Mouse (Mus musculus) liver, postnatal 0 days (tissue): Measurements from ENCODE around the gene Atad3a. TPM values are rescaled to one million over a fixed set of nuclear protein-coding genes. Genes with fewer than 3 reads are reported as not detected.
"Not testable (repeated sequence)": the region's sequence is repeated elsewhere in the genome, so short reads cannot be mapped to it uniquely, and the experiment has no call there.

Source experiments
- ATAC-seq: fragments of 200-750 bp; cut with Nextera tagmentation; 2 replicates; pipeline ENCODE4 v1.8.0; 2017; ENCODE audit warnings: mild to moderate bottlenecking, moderate library complexity
- DNase-seq: peaks from one replicate; pipeline ENCODE4 v3.0.0-alpha.2; 2016
- H3K27ac ChIP-seq: fragments of 300-500 bp; sonication (generic); 2 replicates; pipeline ENCODE4 v1.5.1; 2014; ENCODE audit warnings: antibody characterized with exemption, moderate library complexity, mild to moderate bottlenecking, low read depth
- H3K27me3 ChIP-seq: fragments of 300-500 bp; sonication (generic); 2 replicates; pipeline ENCODE4 v1.6.1; 2014; ENCODE audit warnings: low read length, control low read depth, mixed read lengths; ENCODE audit not compliant: insufficient read depth
- H3K36me3 ChIP-seq: fragments of 300-500 bp; sonication (generic); replicated peaks from 2 replicates; pipeline ENCODE4 v1.6.1; 2014; ENCODE audit warnings: mild to moderate bottlenecking, control low read depth, low read length, moderate library complexity, mixed read lengths; ENCODE audit not compliant: insufficient read depth
- H3K4me1 ChIP-seq: fragments of 300-500 bp; sonication (generic); 2 replicates; pipeline ENCODE4 v1.6.1; 2014; ENCODE audit warnings: antibody characterized with exemption, mild to moderate bottlenecking, control low read depth; ENCODE audit not compliant: insufficient read depth
- H3K4me2 ChIP-seq: fragments of 300-500 bp; sonication (generic); 2 replicates; pipeline ENCODE4 v1.6.1; 2014; ENCODE audit warnings: low read depth, mild to moderate bottlenecking, low read length, moderate library complexity, mixed read lengths
- H3K4me3 ChIP-seq: fragments of 300-500 bp; sonication (generic); 2 replicates; pipeline ENCODE4 v1.5.1; 2014; ENCODE audit warnings: low read depth, low read length
- H3K9ac ChIP-seq: fragments of 300-500 bp; sonication (generic); replicated peaks from 2 replicates; pipeline ENCODE4 v1.6.1; 2014; ENCODE audit warnings: mild to moderate bottlenecking, moderate library complexity
- H3K9me3 ChIP-seq: fragments of 300-500 bp; sonication (generic); 2 replicates; pipeline ENCODE4 v1.6.1; 2016; ENCODE audit warnings: mild to moderate bottlenecking, control low read depth, low read length, mixed read lengths
- CTCF ChIP-seq: sonication (generic); IDR thresholded peaks from 2 replicates; pipeline ENCODE4 v1.5.1; 2016; ENCODE audit warnings: antibody characterized with exemption, low read depth
- EP300 ChIP-seq: IDR thresholded peaks from 2 replicates; pipeline ENCODE4 v1.6.1; 2016; ENCODE audit warnings: antibody characterized with exemption, low read depth, mild to moderate bottlenecking
- WGBS: fragments of 180-500 bp; shearing (Covaris S2); extraction: QIAGEN DNeasy Blood & Tissue Kit; methylation state at CpG from one replicate; pipeline ENCODE4 v1.1.7; 2014; ENCODE audit not compliant: insufficient replicate concordance; 5-methylcytosine and 5-hydroxymethylcytosine counted together
- polyA plus RNA-seq: library from polyadenylated mRNA; unstranded; fragments of >200 nt; fragmentation: Nextera tagmentation; extraction: Ambion mirVana; gene quantifications from 2 replicates; pipeline ENCODE4 v1.2.1, GENCODE M21; 2015

Gene Atad3a
- polyA plus RNA-seq, 1 experiment from 2014 or later, result 44.7 TPM

GRCm38 (mm10) chr4:155791240-155791933 is 30.5 kb upstream of the Atad3a start:
- Histone ChIP-seq H3K4me2 (no peak overlapping the region), H3K4me3 (no peak overlapping the region), H3K27ac (no peak overlapping the region), H3K9me3 (no peaks in the 10 kb centered on the region), H3K36me3 (no peaks in the 10 kb centered on the region), H3K27me3 (no peaks in the 10 kb centered on the region), H3K9ac (no peak overlapping the region), H3K4me1 (peaks cover 9% of the 10 kb centered on the region)
- TF ChIP-seq EP300, result no peak
- WGBS, result 80% methylated on average over 24 of the region's 24 CpGs
- DNase-seq (no peak), ATAC-seq (no peak)

DNA sequence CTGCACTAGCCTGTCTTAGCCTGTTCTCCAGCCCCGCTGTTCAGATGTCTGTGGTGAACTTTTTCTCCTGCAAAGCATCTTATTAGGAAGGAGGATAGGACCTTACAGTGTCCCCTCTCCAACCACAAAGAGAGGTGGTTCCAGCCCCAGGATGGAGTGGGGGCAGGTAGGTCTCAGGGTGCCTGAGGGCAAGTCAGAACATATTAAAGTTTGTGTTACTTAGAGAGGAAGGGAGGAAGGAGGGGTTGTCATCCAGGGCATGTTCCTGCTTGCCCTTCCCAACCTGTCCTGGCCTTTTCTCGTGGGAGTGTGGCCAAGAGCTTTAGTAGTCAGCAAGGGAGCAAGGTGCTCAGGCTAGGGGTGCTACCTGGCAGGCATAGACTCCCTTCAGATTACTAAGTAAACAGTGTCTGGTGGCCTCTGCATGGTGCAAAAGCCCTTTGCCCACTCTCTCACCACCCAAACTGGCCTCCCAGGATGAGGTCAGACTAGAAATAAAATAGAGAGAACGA is 29.8 kb upstream of the Atad3a start:
- DNase-seq (no peak), ATAC-seq (peak; percentile 22; the same call in 1 of the 2 replicates)
- Histone ChIP-seq H3K27me3 (no peaks in the 10 kb centered on the region), H3K9ac (no peak overlapping the region; the same call in 1 of the 2 replicates), H3K4me2 (no peak overlapping the region), H3K27ac (no peak overlapping the region), H3K4me1 (peaks cover 12% of the 10 kb centered on the region), H3K4me3 (no peak overlapping the region), H3K9me3 (no peaks in the 10 kb centered on the region), H3K36me3 (no peaks in the 10 kb centered on the region)
- TF ChIP-seq EP300 (no peak), CTCF (no peak)
- WGBS, result 57% methylated on average over 3 of the region's 3 CpGs

DNA sequence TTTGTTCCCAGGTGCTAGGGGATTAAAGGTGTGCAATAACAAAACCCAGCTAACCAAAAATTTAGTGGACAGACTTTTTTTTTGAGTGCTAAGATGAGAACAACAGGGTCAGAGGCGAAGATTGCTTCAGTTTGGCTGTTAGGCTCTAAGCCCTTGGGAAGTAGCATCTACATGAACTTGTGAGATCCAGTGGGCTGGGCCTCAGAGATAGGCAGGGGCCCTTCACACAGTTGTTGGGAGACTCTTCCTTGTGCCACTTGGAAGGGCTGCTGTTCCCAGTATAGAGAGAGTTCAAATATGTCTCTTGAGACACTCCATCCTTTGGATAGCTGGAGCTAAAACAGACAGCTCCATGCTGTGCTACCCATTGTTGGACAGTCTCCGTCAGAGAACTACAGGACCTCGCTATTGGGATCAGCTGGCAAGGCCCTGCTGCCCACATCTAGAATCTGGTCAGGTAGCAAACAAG is 29.2 kb upstream of the Atad3a start, which contains the start of gene Ankrd65:
Gene Ankrd65, plus strand, starts transcription at position 419 of the 469 bp plus-strand sequence.
- TF ChIP-seq CTCF (no peak), EP300 (no peak)
- 89% methylated on average over 3 of the region's 3 CpGs for WGBS

DNA sequence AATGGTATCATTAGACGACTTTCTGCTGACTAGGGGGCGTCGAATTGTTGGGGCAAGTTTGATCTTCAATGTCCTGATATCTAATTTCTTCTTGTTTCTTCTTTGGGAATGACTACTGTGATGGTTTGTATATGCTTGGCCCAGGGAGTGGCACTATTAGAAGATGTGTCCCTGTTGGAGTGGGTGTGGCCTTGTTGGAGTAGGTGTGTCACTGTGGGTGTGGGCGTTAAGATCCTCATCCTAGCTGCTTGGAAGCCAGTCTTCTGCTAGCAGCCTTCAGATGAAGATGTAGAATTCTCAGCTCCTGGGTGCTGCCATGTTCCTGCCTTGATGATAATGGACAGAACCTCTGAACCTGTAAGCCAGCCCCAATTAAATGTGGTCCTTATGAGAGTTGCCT is 27.9 kb upstream of the Atad3a start:
- not testable (repeated sequence) for H3K36me3 ChIP-seq, H3K4me3 ChIP-seq, H3K27me3 ChIP-seq, DNase-seq, H3K9ac ChIP-seq, H3K9me3 ChIP-seq
- Histone ChIP-seq H3K4me1 (peaks cover 22% of the 10 kb centered on the region), H3K4me2 (peak overlapping the region; percentile 40), H3K27ac (peak overlapping the region; percentile 76)
- 73% methylated on average over 4 of the region's 4 CpGs for WGBS
- ATAC-seq, result peak; percentile 65

More for the DNA sequence above, 29.2 kb upstream of the Atad3a start, which contains the start of gene Ankrd65:
- DNase-seq (no peak), ATAC-seq (no peak)
- Histone ChIP-seq H3K27ac (no peak within 1 kb of the TSS), H3K4me1 (peaks cover 17% of the 10 kb centered on the region), H3K9ac (no peak within 1 kb of the TSS; the same call in 1 of the 2 replicates), H3K4me3 (no peak within 1 kb of the TSS), H3K4me2 (no peak within 1 kb of the TSS), H3K27me3 (no peaks in the 10 kb centered on the region), H3K36me3 (no peaks in the 10 kb centered on the region), H3K9me3 (no peaks in the 10 kb centered on the region)

DNA sequence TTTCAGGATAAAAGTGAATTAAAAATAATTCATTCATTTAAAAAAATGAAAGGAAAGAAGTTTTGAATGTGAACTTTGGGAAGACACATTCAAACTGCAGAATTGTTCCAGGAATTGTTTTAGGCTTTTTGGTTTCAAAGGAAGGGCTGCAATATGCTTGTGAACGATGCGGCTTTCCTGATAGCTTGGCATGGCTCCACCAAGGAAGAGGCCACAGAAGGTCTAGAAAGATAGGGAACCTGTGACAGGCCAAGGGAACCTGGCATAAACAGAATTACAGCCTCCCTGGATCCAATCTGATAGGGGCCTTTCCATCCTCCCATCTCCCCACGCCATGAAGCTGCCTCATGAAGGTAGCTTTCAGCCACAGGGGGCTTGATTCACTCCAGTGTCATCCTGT is 27.4 kb upstream of the Atad3a start:
- no peak for TF ChIP-seq CTCF
- TF ChIP-seq EP300, result peak; percentile 94
- peak overlapping the region; percentile 76 for H3K27ac ChIP-seq
- DNase-seq, result peak; percentile 56

DNA sequence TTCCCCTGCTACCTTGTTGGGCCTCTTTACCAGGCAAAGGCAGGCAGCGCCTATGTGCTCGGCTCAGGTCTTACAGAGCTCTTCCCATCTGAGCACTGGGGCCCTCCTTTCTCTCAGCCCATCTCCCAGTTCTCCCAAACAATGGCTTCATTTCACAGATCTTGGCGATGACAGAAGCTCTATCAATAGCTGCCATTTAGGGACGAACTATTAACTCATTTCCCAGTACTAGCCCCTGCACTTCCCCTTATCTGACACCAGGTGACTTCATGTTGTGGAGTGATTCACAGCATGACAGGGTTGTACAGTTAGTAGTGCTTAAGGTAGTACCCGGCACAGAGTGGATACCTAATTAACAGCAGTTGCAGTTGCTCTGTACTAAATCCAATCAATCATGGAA is 24.9 kb upstream of the Atad3a start, which contains the start of gene Tmem88b:
Gene Tmem88b, minus strand, starts transcription at position 56 of the 400 bp plus-strand sequence.
- TF ChIP-seq CTCF, result peak; percentile 59
- no peak for TF ChIP-seq EP300
- WGBS, result 67% methylated on average over 5 of the region's 5 CpGs
- ATAC-seq (no peak), DNase-seq (no peak)
- Histone ChIP-seq H3K27me3 (peaks cover 3% of the 10 kb centered on the region; the same call in 1 of the 2 replicates), H3K9me3 (no peaks in the 10 kb centered on the region), H3K4me3 (peak within 1 kb of the TSS; percentile 66), H3K4me2 (peak within 1 kb of the TSS; percentile 86), H3K36me3 (no peaks in the 10 kb centered on the region), H3K27ac (peak within 1 kb of the TSS; percentile 14; the same call in 1 of the 2 replicates), H3K4me1 (peaks cover 21% of the 10 kb centered on the region), H3K9ac (no peak within 1 kb of the TSS; the same call in none of the 2 replicates)

More for the DNA sequence above, 27.4 kb upstream of the Atad3a start:
- WGBS, result 47% methylated on average over 3 of the region's 3 CpGs
- Histone ChIP-seq H3K4me2 (peak overlapping the region; percentile 40), H3K36me3 (no peaks in the 10 kb centered on the region), H3K4me1 (peaks cover 24% of the 10 kb centered on the region), H3K4me3 (no peak overlapping the region), H3K27me3 (peaks cover 2% of the 10 kb centered on the region; the same call in 1 of the 2 replicates), H3K9me3 (no peaks in the 10 kb centered on the region), H3K9ac (no peak overlapping the region)
- peak; percentile 80 for ATAC-seq
